Mouse (Mus musculus) ES-Bruce4 (cell line): ENCODE results near the gene Ctbp1.

Experiments used
- CTCF ChIP-seq: IDR thresholded peaks from one replicate; pipeline ENCODE4 v1.8.1; 2011; ENCODE audit warnings: low read depth, low read length
- EP300 ChIP-seq: IDR thresholded peaks from 2 replicates; pipeline ENCODE4 v1.6.1; 2011; ENCODE audit warnings: low read depth, low read length; ENCODE audit not compliant: insufficient read depth
- POLR2A ChIP-seq: IDR thresholded peaks from one replicate; pipeline ENCODE4 v1.8.1; 2011; ENCODE audit warnings: low read length; ENCODE audit not compliant: insufficient read depth

DNA sequence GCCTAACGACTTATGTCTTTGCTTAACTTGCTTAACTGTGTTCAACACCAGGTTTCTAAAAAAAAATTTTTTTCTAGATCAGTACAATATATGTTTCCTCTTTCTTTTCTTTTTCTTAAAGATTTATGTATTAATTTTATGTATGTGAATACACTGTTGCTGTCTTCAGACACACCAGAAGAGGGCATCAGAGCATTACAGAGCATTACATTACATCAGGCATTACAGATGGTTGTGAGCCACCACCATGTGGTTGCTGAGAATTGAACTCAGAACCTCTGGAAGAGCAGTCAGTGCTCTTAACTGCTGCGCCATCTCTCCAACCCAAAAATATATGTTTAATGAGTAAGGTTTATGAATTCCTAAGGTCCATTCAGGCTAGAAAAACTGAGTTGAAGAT is 27.0 kb upstream of the Ctbp1 start:
- TF ChIP-seq POLR2A (no peak), CTCF (no peak), EP300 (no peak)
